Mouse (Mus musculus): ENCODE measurements around the gene Ankrd11.

The Ankrd11 gene

GRCm38 (mm10) chr8:122993031-122993430 lies 49.0 kb downstream of the Ankrd11 start:
- no peak for TF ChIP-seq GATA4 (IDR thresholded peaks at IDR 0.05; ENCODE audit: insufficient replicate concordance, low read length)

DNA sequence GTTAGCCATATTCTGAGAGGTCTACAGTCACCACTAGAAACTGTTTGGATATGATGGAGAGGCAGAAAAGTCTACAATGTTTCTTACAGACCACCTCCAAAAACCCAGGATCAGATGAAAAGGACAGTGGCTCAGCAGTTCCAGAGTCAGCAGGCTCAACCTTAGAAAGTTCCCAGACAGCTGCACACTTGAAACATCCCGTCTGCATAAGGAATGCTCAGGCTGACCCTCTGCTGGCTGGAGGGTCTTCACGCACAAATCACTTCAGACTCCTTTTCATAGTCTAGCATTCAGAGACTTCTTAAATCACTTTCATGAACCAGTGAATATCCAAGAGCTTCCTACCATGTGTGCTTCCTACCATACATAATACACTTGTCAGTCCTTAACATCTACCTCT lies 49.8 kb downstream of the Ankrd11 start:
- no peak for TF ChIP-seq GATA4 (IDR thresholded peaks at IDR 0.05; ENCODE audit: insufficient replicate concordance, low read length)

GRCm38 (mm10) chr8:122991368-122991767 lies 50.7 kb downstream of the Ankrd11 start:
- TF ChIP-seq GATA4 (IDR thresholded peaks at IDR 0.05; ENCODE audit: insufficient replicate concordance, low read length): no peak

- TF ChIP-seq GATA4 (IDR thresholded peaks at IDR 0.05; ENCODE audit: insufficient replicate concordance, low read length): no peak
These were observed 52.1 kb downstream of the Ankrd11 start for GRCm38 (mm10) chr8:122989976-122990375.

- TF ChIP-seq GATA4 (IDR thresholded peaks at IDR 0.05; ENCODE audit: insufficient replicate concordance, low read length): no peak
These were observed 53.1 kb downstream of the Ankrd11 start for GRCm38 (mm10) chr8:122988955-122989354.

GRCm38 (mm10) chr8:122987255-122987654 lies 54.8 kb downstream of the Ankrd11 start:
- no peak for TF ChIP-seq GATA4 (IDR thresholded peaks at IDR 0.05; ENCODE audit: insufficient replicate concordance, low read length)

DNA sequence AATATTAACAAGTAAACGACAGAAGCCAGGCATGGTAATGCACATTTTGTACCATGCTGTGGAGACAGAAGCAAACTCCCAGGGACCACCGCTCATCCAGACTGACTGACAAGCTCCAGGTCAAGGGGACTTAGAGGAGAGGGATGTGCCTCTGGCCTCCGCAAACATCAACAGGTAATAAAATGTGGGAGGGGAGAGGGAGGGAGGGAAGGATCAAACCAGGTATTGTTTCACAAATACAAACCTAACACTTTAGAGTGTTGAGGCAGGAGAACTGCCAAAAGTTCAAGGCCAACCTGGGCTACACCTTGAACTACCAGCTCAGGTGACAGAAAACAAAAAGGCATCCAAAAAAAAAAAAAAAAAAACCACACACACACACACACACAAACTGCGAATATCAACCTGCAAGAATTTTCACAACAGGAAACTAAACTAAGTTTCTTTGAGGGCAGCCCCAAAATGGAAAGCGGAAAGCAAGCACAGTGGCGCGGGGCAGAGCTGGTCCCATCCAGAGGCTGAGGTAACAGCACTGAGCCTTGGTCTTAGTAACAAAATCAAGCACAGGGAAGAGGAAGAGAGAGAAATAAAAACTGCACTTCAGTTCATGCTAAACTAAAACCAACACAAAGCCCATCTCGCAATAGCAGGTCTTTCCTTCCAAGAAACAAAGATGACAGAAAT lies 55.4 kb downstream of the Ankrd11 start:
- TF ChIP-seq GATA4 (IDR thresholded peaks at IDR 0.05; ENCODE audit: insufficient replicate concordance, low read length): no peak

DNA sequence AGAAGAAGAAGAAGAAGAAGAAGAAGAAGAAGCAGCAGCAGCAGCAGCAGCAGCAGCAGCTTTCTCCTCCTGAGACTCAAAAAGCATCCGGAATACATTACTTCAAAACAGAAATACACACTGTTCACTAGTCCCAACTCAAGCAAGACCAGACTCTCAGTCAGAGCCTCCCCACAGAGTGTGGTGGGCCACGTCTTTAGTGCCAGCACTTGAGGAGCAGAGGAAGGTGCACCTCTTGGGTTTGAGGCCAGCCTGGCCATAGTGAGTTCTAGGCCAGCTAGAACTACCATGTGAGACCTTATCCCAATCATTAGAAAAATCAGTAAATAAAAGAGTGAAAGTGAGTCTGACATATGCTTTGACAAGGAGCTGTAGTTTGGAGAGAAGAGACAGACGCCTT lies 57.9 kb downstream of the Ankrd11 start:
- no peak for TF ChIP-seq GATA4 (IDR thresholded peaks at IDR 0.05; ENCODE audit: insufficient replicate concordance, low read length)

DNA sequence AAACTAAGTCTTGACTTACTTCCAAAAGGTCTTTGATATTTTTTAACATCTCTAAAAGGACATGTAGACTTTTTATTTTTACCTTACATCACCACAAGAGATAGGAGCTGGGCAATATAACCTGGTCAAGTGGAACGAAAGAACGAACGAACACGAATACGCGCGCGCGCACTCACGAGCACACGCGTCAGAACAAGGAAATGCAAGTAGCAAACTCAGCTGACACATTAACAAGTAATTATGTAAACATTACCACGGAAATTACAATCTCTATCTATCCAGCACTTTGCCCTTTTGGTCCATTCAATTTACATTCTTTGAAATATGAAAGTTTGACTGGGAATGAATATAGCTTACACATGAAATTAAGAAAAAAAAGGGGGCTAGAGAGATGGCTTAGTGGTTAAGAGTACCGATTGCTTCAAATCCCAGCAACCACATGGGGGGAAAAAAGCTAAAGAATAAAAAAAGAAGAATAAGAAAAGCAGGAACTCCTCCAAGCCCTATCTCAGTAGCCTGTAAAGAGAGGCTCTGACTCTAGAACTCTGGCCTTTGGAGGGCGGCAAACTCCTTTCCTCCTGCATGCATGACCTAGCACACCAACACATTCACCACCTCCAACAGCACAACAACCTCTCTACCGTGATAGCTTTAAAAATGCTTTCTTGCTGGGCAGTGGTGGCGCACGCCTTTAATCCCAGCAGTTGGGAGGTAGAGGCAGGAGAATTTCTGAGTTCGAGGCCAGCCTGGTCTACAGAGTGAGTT lies 58.7 kb downstream of the Ankrd11 start:
- no peak for TF ChIP-seq GATA4 (IDR thresholded peaks at IDR 0.05; ENCODE audit: insufficient replicate concordance, low read length)

- TF ChIP-seq GATA4 (IDR thresholded peaks at IDR 0.05; ENCODE audit: insufficient replicate concordance, low read length): no peak
These were observed 60.4 kb downstream of the Ankrd11 start for GRCm38 (mm10) chr8:122981646-122982045.

DNA sequence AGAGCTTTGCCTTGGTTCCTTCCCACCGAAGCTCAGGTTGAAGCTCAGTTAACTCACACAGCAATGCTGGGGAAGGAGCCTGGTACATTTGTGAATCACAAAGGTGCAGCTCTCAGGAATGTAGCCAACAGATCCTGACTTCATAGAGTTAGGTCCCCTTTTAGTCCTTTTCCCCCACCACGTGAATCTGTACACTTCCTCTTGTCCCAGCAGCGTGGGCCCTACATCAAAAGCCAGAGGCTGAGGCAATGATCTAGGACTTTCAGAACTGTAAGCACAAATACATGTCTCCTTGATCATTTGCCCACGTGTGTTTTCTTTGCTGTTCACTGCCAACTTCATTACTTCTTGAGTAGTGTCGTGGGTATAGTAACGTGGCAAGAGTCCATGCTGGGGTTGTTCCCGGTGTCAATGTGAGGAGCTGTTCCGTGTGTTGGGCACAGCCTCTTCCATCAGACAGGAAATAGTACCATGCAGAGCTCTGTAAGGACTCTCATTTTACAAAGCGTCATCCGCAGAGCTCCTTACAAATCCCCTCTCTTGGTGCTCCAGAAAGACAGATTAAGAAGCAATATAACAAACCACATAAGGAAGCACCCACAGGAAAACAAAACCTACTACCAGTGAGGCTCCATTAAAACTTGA lies 62.1 kb downstream of the Ankrd11 start:
- no peak for TF ChIP-seq GATA4 (IDR thresholded peaks at IDR 0.05; ENCODE audit: insufficient replicate concordance, low read length)

- no peak for TF ChIP-seq GATA4 (IDR thresholded peaks at IDR 0.05; ENCODE audit: insufficient replicate concordance, low read length)
These were observed 62.7 kb downstream of the Ankrd11 start for GRCm38 (mm10) chr8:122979424-122979823.

- no peak for TF ChIP-seq GATA4 (IDR thresholded peaks at IDR 0.05; ENCODE audit: insufficient replicate concordance, low read length)
These were observed 66.0 kb downstream of the Ankrd11 start for GRCm38 (mm10) chr8:122976046-122976445.

DNA sequence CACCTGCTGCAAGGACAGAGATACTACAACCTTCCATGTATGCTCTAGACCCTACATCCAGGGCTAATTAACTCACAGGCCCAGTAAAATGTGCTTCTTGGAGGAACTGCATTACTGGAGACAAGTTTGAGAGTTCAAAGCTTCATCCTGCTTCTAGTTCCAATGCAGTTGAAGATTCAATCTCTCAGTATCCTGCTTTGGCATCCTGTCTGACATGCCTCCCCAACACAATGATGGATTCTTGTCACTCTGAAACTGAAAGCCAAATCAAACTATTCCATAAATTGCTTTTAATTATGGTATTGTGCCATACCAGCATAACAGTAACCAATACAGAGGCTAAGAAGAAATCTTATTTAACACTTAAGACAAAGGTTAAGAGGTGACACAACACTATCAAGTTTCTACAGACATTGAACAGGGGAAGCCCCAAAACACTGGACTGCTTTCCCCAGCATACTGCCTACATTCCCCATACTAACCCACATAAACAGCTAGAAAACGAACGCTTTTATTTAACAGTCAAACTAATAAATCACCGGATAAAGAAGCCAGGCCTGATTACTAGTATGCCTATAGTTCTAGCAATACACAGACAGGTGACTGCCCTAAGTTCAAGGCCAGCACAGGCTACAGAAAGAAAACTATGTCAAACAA lies 72.0 kb downstream of the Ankrd11 start:
- no peak for TF ChIP-seq GATA4 (IDR thresholded peaks at IDR 0.05; ENCODE audit: insufficient replicate concordance, low read length)

DNA sequence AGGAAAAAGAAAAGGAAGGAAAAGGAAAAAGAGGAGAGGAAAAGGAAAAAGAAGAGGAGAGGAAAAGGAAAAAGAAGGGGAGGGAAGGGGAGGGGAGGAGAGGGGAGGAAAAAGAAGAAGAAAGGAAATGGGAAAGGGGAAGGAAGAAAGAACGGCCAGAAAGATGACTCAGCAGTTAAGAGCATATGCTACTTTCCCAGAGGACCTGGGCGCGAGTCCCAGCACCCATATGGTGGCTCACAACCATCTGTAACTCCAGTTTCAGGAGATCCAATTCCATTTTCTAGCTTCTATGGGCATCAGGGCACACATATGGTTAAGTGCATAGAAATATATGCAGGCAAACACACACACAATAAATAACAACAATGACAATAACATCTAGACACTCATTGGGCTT lies 73.9 kb downstream of the Ankrd11 start:
- no peak for TF ChIP-seq GATA4 (IDR thresholded peaks at IDR 0.05; ENCODE audit: insufficient replicate concordance, low read length)

DNA sequence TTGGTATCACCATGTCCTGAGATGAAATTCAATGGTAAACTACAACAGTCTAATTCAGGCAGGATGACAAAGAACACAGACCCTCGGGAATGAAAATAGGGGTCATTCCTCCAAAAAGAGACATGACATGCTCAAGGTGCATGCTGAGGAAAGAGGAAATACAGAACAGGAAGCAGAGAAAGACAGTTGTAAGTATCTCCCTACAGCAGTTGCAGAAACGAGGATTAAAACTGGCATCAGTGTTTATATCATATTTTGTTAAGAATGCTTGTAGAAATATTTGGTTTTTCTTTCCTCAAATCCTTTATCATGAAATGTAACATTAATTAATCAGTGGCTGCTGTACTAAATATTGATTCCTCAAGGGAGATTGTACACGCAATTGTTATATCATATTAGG lies 75.4 kb downstream of the Ankrd11 start:
- no peak for TF ChIP-seq GATA4 (IDR thresholded peaks at IDR 0.05; ENCODE audit: insufficient replicate concordance, low read length)

Data from liver, adult (tissue).